Mouse (Mus musculus) heart, adult 2 months (tissue): Measurements from ENCODE around the gene Scn3a. TPM values are rescaled to one million over a fixed set of nuclear protein-coding genes. Genes with fewer than 3 reads are reported as not detected.

ENCODE experiments used
- DNase-seq, 2 experiments: peaks; one replicate each; pipeline ENCODE4 v3.0.0; 2021
- H3K27ac ChIP-seq: fragments of 200-600 bp; 2 replicates; pipeline ENCODE4 v1.8.1; 2022
- H3K27me3 ChIP-seq: fragments of 200-500 bp; 2 replicates; pipeline ENCODE4 v1.6.1; 2012; ENCODE audit warnings: mild to moderate bottlenecking, low read length, inconsistent platforms, mixed read lengths; ENCODE audit not compliant: control insufficient read depth, insufficient read depth
- H3K36me3 ChIP-seq: fragments of 200-500 bp; 2 replicates; pipeline ENCODE4 v1.6.1; 2012; ENCODE audit warnings: low read length, inconsistent platforms; ENCODE audit not compliant: control insufficient read depth, insufficient read depth
- H3K4me1 ChIP-seq: fragments of 200-500 bp; 2 replicates; pipeline ENCODE4 v1.6.1; 2011; ENCODE audit warnings: low read length; ENCODE audit not compliant: control insufficient read depth, insufficient read depth
- H3K4me3 ChIP-seq: fragments of 200-600 bp; 2 replicates; pipeline ENCODE4 v1.8.1; 2022
- H3K79me2 ChIP-seq: fragments of 200-500 bp; replicated peaks from 2 replicates; pipeline ENCODE4 v1.6.1; 2012; ENCODE audit warnings: mild to moderate bottlenecking, inconsistent platforms, low read length, moderate library complexity, mixed read lengths; ENCODE audit not compliant: control insufficient read depth, insufficient read depth
- H3K9ac ChIP-seq: fragments of 200-500 bp; 2 replicates; pipeline ENCODE4 v1.6.1; 2012; ENCODE audit warnings: low read depth, mild to moderate bottlenecking, control low read depth, inconsistent platforms, low read length, mixed read lengths
- CTCF ChIP-seq: fragments of 200-600 bp; IDR thresholded peaks from 2 replicates; pipeline ENCODE4 v1.8.1; 2022; ENCODE audit warnings: antibody characterized with exemption, mild to moderate bottlenecking, moderate library complexity
- EP300 ChIP-seq: fragments of 200-500 bp; IDR thresholded peaks from 2 replicates; pipeline ENCODE4 v1.6.1; 2011; ENCODE audit warnings: low read depth, low read length, control low read depth; ENCODE audit not compliant: insufficient read depth
- POLR2A ChIP-seq: fragments of 200-500 bp; IDR thresholded peaks from 2 replicates; pipeline ENCODE4 v1.6.1; 2011; ENCODE audit warnings: mild to moderate bottlenecking, low read depth, low read length, control low read depth; ENCODE audit not compliant: insufficient read depth
- WGBS: fragments of 180-500 bp; shearing (Covaris S2); methylation state at CpG from one replicate; pipeline ENCODE4 v1.1.7; 2018; 5-methylcytosine and 5-hydroxymethylcytosine counted together
- intact Hi-C: fragments of 180-260 bp; cut with DNase I; formaldehyde crosslinking; loops from one replicate; pipeline ENCODE4 v1.15.1; 2025
- long read RNA-seq: library from polyadenylated mRNA; stranded (forward); transcript quantifications from one replicate; pipeline ENCODE4 v2.0.0, GENCODE M21; 2021
- polyA plus RNA-seq: library from polyadenylated mRNA; depleted of rRNA; stranded (reverse); fragments of >200 nt; gene quantifications from 2 replicates; pipeline ENCODE4 v1.2.3, GENCODE M21; 2012; rRNA removed
- total RNA-seq, 2 experiments: library from RNA; stranded (reverse); gene quantifications; 2 replicates each; pipeline ENCODE4 v1.2.3; 2021

Gene Scn3a
- 1 to 10 TPM; 1.3 to 2.5 TPM for total RNA-seq
- polyA plus RNA-seq = 0.41 and 1.9 TPM in 2 replicates
- long read RNA-seq = 0 reads

GRCm38 (mm10) chr2:65566793-65567787, at the start of gene Scn3a:
Gene Scn3a, minus strand, starts transcription at chr2:65567627.
- TF ChIP-seq CTCF (peak; percentile 85), POLR2A (no peak), EP300 (peak; percentile 58; the same call in 1 of the 2 replicates)
- WGBS = 24% methylated on average over 16 of the region's 16 CpGs
- Histone ChIP-seq H3K79me2 (no peaks in the 10 kb centered on the region), H3K4me1 (no peaks in the 10 kb centered on the region), H3K9ac (no peak within 1 kb of the TSS), H3K36me3 (no peaks in the 10 kb centered on the region), H3K4me3 (no peak within 1 kb of the TSS), H3K27ac (no peak within 1 kb of the TSS), H3K27me3 (no peaks in the 10 kb centered on the region)
- intact Hi-C loops = loop anchor here (1.0 to 5.0 kb wide), 3 partner anchors 154 to 420 kb away; no protein-coding TSS in a partner anchor
- peak; percentile 23 to 26 for DNase-seq

GRCm38 (mm10) chr2:65611887-65612286, 44.5 kb upstream of the Scn3a start:
- intact Hi-C loops = no loop called here
- Histone ChIP-seq H3K79me2 (no peaks in the 10 kb centered on the region), H3K27ac (no peak overlapping the region), H3K4me3 (no peak overlapping the region), H3K27me3 (no peaks in the 10 kb centered on the region), H3K36me3 (no peaks in the 10 kb centered on the region), H3K4me1 (no peaks in the 10 kb centered on the region), H3K9ac (no peak overlapping the region)
- 69% methylated on average over 4 of the region's 4 CpGs for WGBS
- TF ChIP-seq EP300 (no peak), CTCF (no peak), POLR2A (no peak)
- DNase-seq = no peak

DNA sequence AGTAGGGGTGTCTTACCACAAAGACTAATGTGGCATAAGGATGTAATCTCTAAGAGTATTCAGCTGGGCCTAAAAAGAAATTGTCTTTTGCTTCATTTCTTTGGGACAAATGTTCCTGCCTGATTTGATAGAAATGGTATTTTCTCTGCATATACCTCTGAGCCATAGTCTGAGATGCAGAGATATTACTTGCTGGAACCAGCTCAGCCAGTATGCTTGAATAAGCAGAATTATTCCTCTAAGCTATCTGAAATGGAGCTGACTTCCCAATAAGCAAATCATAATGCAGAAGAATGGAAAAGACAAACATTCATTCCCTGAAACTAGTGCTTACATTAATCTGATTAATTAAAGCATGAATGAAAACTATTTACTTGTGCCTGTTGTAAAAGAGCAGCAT, 40.4 kb upstream of the Scn3a start:
- intact Hi-C loops = no loop called here

GRCm38 (mm10) chr2:65587679-65588078, 20.3 kb upstream of the Scn3a start:
- no peak overlapping the region for H3K27ac ChIP-seq
- no peak overlapping the region for H3K9ac ChIP-seq
- H3K4me3 ChIP-seq = no peak overlapping the region
- intact Hi-C loops = no loop called here
- DNase-seq = no peak
- H3K36me3 ChIP-seq = no peaks in the 10 kb centered on the region
- no peaks in the 10 kb centered on the region for H3K27me3 ChIP-seq
- H3K79me2 ChIP-seq = no peaks in the 10 kb centered on the region
- no peaks in the 10 kb centered on the region for H3K4me1 ChIP-seq
- WGBS = 78% methylated on average over 5 of the region's 5 CpGs
- TF ChIP-seq CTCF (no peak), EP300 (no peak), POLR2A (no peak)

More for the DNA sequence above, 40.4 kb upstream of the Scn3a start:
- H3K4me1 ChIP-seq = no peaks in the 10 kb centered on the region
- DNase-seq = no peak
- no peak overlapping the region for H3K4me3 ChIP-seq
- no peaks in the 10 kb centered on the region for H3K36me3 ChIP-seq
- no peak for TF ChIP-seq CTCF
- no peak for TF ChIP-seq POLR2A
- no peak for TF ChIP-seq EP300
- no peak overlapping the region for H3K27ac ChIP-seq
- H3K9ac ChIP-seq = no peak overlapping the region
- no peaks in the 10 kb centered on the region for H3K27me3 ChIP-seq
- H3K79me2 ChIP-seq = no peaks in the 10 kb centered on the region

- H3K27ac ChIP-seq = no peak overlapping the region
- intact Hi-C loops = loop anchor here (1.0 to 5.0 kb wide), 3 partner anchors 155 to 421 kb away; no protein-coding TSS in a partner anchor
- no peak overlapping the region for H3K4me3 ChIP-seq
- DNase-seq = no peak
- H3K36me3 ChIP-seq = no peaks in the 10 kb centered on the region
- no peaks in the 10 kb centered on the region for H3K27me3 ChIP-seq
- no peaks in the 10 kb centered on the region for H3K4me1 ChIP-seq
- no peak for TF ChIP-seq CTCF
- TF ChIP-seq EP300 = no peak
- TF ChIP-seq POLR2A = no peak
- H3K9ac ChIP-seq = no peak overlapping the region
- H3K79me2 ChIP-seq = no peaks in the 10 kb centered on the region
- 96% methylated on average over 4 of the region's 4 CpGs for WGBS
These were observed 498 bp upstream of the Scn3a start for GRCm38 (mm10) chr2:65567925-65568324.

- Histone ChIP-seq H3K36me3 (no peaks in the 10 kb centered on the region), H3K4me3 (no peak overlapping the region), H3K4me1 (no peaks in the 10 kb centered on the region), H3K9ac (no peak overlapping the region; the same call in 1 of the 2 replicates), H3K27me3 (no peaks in the 10 kb centered on the region), H3K79me2 (no peaks in the 10 kb centered on the region), H3K27ac (no peak overlapping the region)
- 30% methylated on average over 4 of the region's 4 CpGs for WGBS
- no peak for DNase-seq
- intact Hi-C loops = loop anchor here (1.0 kb wide), 1 partner anchor 168 kb away; no protein-coding TSS in a partner anchor
- TF ChIP-seq POLR2A = no peak
- no peak for TF ChIP-seq EP300
- no peak for TF ChIP-seq CTCF
These were observed 3.5 kb downstream of the Scn3a start for GRCm38 (mm10) chr2:65563898-65564297.
